Mouse (Mus musculus): ENCODE measurements around the gene Arhgef6.

- TF ChIP-seq KAT2A (conservative IDR thresholded peaks at IDR 0.05; ENCODE audit: low read depth, low read length) (no peak), ETS1 (IDR thresholded peaks at IDR 0.05; ENCODE audit: low read depth, low read length) (no peak), MAX (IDR thresholded peaks at IDR 0.05; ENCODE audit: low read length) (no peak), ZKSCAN1 (IDR thresholded peaks at IDR 0.05; ENCODE audit: low read depth, low read length) (no peak), CTCF (IDR thresholded peaks at IDR 0.05 in 2 of 3, conservative IDR thresholded peaks at IDR 0.05 in 1 of 3; ENCODE audit: control insufficient read depth in 1 of 3, insufficient read depth in 1 of 3, low read depth in 2 of 3, low read length in 3 of 3, poor library complexity in 1 of 3, severe bottlenecking in 1 of 3) (no peak), POLR2A (IDR thresholded peaks at IDR 0.05; ENCODE audit: control insufficient read depth in 1 of 2, insufficient read depth in 1 of 2, low read depth in 1 of 2, low read length in 2 of 2, poor library complexity in 1 of 2) (no peak), USF1 (IDR thresholded peaks at IDR 0.05; ENCODE audit: low read depth, low read length) (no peak), POLR2AphosphoS2 (IDR thresholded peaks at IDR 0.05; ENCODE audit: low read length) (no peak), GATA1 (IDR thresholded peaks at IDR 0.05; ENCODE audit: low read depth, low read length) (no peak), RAD21 (IDR thresholded peaks at IDR 0.05; ENCODE audit: low read depth, low read length) (no peak)
These were observed 35.5 kb upstream of the Arhgef6 start for GRCm38 (mm10) chrX:57374029-57374428.

Data from MEL (cell line).